Mouse (Mus musculus) heart, postnatal 0 days (tissue): Measurements from ENCODE around the gene Bphl. TPM values are rescaled to one million over a fixed set of nuclear protein-coding genes. Genes with fewer than 3 reads are reported as not detected.

Experiments
- ATAC-seq: fragments of 200-750 bp; cut with Nextera tagmentation; 2 replicates; pipeline ENCODE4 v1.8.0; 2017; ENCODE audit warnings: low read depth, moderate number of reproducible peaks, moderate library complexity; ENCODE audit not compliant: insufficient read depth
- DNase-seq: peaks from one replicate; pipeline ENCODE4 v3.0.0-alpha.2; 2016; ENCODE audit warnings: low spot score
- H3K27ac ChIP-seq: fragments of 300-500 bp; sonication (generic); 2 replicates; pipeline ENCODE4 v1.5.1; 2014; ENCODE audit warnings: low read depth, mild to moderate bottlenecking
- H3K27me3 ChIP-seq: fragments of 300-500 bp; sonication (generic); 2 replicates; pipeline ENCODE4 v1.6.1; 2014; ENCODE audit warnings: low read length, mixed read lengths; ENCODE audit not compliant: control insufficient read depth, insufficient read depth
- H3K36me3 ChIP-seq: fragments of 300-500 bp; sonication (generic); replicated peaks from 2 replicates; pipeline ENCODE4 v1.6.1; 2014; ENCODE audit warnings: low read length, mixed read lengths; ENCODE audit not compliant: control insufficient read depth, insufficient read depth
- H3K4me1 ChIP-seq: fragments of 300-500 bp; sonication (generic); 2 replicates; pipeline ENCODE4 v1.6.1; 2014; ENCODE audit warnings: antibody characterized with exemption; ENCODE audit not compliant: control insufficient read depth, insufficient read depth
- H3K4me2 ChIP-seq: fragments of 300-500 bp; sonication (generic); 2 replicates; pipeline ENCODE4 v1.6.1; 2014; ENCODE audit warnings: low read depth, mild to moderate bottlenecking, low read length, moderate library complexity
- H3K4me3 ChIP-seq: fragments of 300-500 bp; sonication (generic); 2 replicates; pipeline ENCODE4 v1.5.1; 2014; ENCODE audit warnings: low read depth, low read length
- H3K9ac ChIP-seq: fragments of 300-500 bp; sonication (generic); replicated peaks from 2 replicates; pipeline ENCODE4 v1.6.1; 2014; ENCODE audit warnings: low read depth, low read length, mixed read lengths
- H3K9me3 ChIP-seq: fragments of 300-500 bp; sonication (generic); replicated peaks from 2 replicates; pipeline ENCODE4 v1.6.1; 2016; ENCODE audit warnings: low read length; ENCODE audit not compliant: control insufficient read depth
- CTCF ChIP-seq: IDR thresholded peaks from 2 replicates; pipeline ENCODE4 v1.5.1; 2016; ENCODE audit warnings: antibody characterized with exemption, control low read depth, low read depth
- EP300 ChIP-seq: IDR thresholded peaks from 2 replicates; pipeline ENCODE4 v1.6.1; 2016; ENCODE audit warnings: antibody characterized with exemption, low read depth
- WGBS: fragments of 180-500 bp; shearing (Covaris S2); extraction: QIAGEN DNeasy Blood & Tissue Kit; methylation state at CpG from one replicate; pipeline ENCODE4 v1.1.7; 2014; 5-methylcytosine and 5-hydroxymethylcytosine counted together
- polyA plus RNA-seq: library from polyadenylated mRNA; unstranded; fragments of >200 nt; fragmentation: Nextera tagmentation; extraction: Ambion mirVana; gene quantifications from 2 replicates; pipeline ENCODE4 v1.2.1, GENCODE M21; 2015
- total RNA-seq: library from RNA; depleted of rRNA; stranded (reverse); fragments of >200 nt; gene quantifications from 2 replicates; pipeline ENCODE4 v1.2.3, GENCODE M21; 2014; ENCODE audit warnings: low replicate concordance; rRNA removed

The Bphl gene
- 57.1 and 64.2 TPM in 2 replicates for total RNA-seq
- 53.2 and 58.9 TPM in 2 replicates for polyA plus RNA-seq

DNA sequence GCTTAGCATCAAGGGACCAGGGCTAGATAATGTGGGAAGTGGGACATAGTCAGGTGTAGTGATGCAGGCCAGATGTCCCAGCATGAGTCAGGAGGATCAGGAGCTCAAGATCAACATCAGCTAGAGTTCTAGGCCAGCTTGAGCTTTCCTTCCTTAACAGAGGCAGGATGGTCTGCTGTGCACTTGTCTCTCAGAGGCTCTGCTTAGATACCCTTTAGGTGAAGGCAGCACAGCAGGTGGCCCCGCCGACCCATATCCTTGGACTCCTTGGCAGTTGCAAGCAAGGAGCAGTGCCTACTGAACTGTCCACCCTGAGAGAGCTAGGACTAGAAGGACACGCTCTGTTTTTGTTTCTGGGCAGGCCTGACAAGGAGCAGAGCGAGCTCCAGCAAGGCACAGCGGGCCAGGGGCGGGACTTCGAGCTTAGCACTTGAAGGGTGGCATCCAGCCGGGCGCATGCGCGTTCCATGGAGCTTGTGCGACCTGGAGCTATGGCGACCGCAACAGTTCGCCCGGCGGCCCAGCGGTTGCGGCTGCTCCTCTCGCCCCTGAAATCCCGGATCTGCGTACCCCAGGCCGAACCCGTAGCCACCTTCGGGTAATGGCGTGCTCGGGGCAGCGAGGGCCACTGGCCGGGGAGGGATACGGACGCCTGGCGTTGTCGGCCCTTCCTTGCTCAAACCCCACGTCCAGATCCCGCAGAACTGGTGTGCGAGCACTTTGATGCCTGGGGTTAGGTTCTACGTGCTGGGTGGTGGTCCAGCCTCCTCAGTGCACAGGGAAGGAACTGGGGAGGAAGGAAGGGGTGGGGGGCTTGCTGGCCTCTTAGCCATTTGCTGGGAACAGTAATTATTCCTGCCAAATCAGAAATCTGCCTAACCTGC is at the start of gene Bphl:
Bphl (plus strand) TSS at position 426 of the 884 bp plus-strand sequence.
- TF ChIP-seq EP300 (no peak), CTCF (no peak)
- peak within 1 kb of the TSS; percentile 91 for H3K9ac ChIP-seq
- H3K27me3 ChIP-seq = no peaks in the 10 kb centered on the region
- ATAC-seq = peak; percentile 95
- no peaks in the 10 kb centered on the region for H3K9me3 ChIP-seq
- H3K36me3 ChIP-seq = peaks cover 22% of the 10 kb centered on the region
- peak within 1 kb of the TSS; percentile 87 for H3K4me3 ChIP-seq
- peak within 1 kb of the TSS; percentile 84 for H3K27ac ChIP-seq
- under 1% methylated on average over 36 of the region's 37 CpGs for WGBS
- H3K4me2 ChIP-seq = peak within 1 kb of the TSS; percentile 81
- DNase-seq = peak; percentile 90
- peaks cover 8% of the 10 kb centered on the region; the same call in 1 of the 2 replicates for H3K4me1 ChIP-seq

DNA sequence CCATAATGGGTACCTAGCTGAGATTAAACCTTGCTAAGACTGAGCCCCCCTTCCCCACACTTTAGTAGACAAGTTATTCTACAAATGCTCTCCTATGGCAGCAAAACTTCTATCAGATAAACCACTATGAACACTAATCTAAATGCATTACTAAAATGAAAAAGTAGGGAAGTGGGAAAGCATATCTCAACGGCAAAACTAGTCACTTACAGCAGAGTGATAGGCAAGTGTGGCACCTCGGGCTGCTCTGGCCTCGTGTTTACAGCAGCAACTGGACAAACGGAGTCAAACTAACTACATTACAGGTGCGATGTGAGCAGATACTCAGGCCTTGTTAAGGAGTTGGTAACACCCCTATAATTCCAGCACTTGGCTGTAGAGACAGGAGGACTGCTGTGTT is 47.8 kb upstream of the Bphl start:
- Histone ChIP-seq H3K27ac (no peak overlapping the region), H3K4me2 (no peak overlapping the region), H3K4me1 (no peaks in the 10 kb centered on the region), H3K27me3 (no peaks in the 10 kb centered on the region), H3K36me3 (peaks cover 30% of the 10 kb centered on the region), H3K9me3 (no peaks in the 10 kb centered on the region), H3K9ac (no peak overlapping the region), H3K4me3 (no peak overlapping the region)
- no peak for DNase-seq
- ATAC-seq = no peak
- WGBS = 75% methylated on average over 5 of the region's 5 CpGs
- no peak for TF ChIP-seq EP300
- no peak for TF ChIP-seq CTCF

DNA sequence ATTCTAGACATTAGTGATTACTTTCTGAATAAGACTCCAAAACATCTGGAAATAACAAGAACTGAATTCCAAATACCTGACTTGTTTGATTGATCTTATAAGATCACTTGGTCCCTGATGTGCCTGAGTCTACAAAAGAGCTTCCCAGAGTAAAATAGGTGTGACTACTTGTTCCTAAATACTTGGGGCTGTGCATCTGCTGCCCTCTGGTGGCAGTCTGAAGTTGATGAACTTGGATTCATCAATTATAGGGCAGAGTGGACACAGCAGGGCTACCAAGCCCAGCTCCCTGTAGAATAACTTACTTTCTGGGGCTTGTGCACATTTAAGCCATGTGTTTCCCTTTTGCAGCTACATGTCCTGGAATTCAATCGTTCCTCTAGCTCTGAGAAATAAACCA is 42.2 kb upstream of the Bphl start:
- no peaks in the 10 kb centered on the region for H3K27me3 ChIP-seq
- WGBS = 21% methylated on average over 1 of the region's 1 CpGs
- no peak overlapping the region for H3K4me2 ChIP-seq
- no peak overlapping the region for H3K4me3 ChIP-seq
- TF ChIP-seq EP300 = no peak
- peak; percentile 88 for TF ChIP-seq CTCF
- H3K9me3 ChIP-seq = no peaks in the 10 kb centered on the region
- no peak overlapping the region for H3K27ac ChIP-seq
- no peaks in the 10 kb centered on the region for H3K36me3 ChIP-seq
- DNase-seq (peak; percentile 65), ATAC-seq (no peak)
- H3K4me1 ChIP-seq = no peaks in the 10 kb centered on the region
- no peak overlapping the region for H3K9ac ChIP-seq

DNA sequence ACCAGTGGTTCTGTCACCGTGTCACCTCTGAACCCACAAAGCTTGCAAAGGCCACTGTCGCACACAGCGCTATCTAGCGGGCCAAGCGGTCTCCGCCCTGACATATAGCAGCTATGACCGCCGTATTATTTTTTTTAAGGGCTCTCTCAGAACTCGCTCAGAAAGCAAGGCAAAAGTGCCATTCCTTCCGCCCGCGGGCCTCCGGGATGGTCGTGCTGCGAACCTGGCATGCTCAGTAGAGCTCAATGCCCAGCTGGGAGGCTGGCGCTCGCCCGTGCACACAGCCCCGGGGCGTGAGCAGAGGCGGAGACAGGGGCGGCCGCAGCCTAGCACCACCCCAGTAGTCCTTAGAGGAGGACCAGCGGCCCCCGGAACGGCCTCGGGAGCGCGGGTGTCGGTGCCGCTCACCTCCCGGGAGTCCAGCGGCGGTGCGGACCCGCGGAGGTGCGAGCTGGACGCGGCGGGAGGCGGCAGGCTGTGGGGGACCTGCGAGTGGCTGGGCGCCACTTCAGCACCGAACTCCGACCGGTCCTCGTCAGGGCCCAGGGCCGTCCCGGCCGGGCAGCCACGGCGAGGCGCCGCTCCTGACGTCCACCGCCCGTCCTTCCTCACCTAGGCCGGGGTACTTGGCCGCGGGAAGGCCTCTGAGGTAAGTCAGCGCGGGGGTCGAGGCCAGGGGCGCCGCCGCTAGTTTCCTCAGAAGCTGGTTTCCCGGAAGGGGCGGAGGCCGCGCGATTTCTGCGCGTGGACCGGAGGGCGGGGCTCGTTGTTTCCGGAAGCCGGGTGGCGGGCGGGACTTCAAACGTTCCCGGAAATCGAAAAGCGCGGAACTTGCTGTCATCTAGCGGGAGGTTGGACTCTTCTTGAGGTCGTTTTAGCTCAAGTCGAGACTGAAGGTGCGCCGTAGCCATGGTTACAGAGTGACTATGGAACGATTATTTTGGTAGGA is 35.1 kb upstream of the Bphl start, which contains the start of the genes Ripk1 and Serpinb6a:
Ripk1 (plus strand) TSS at position 306 of the 949 bp plus-strand sequence.
Serpinb6a (minus strand) TSS at position 737 of the 949 bp plus-strand sequence.
- DNase-seq (peak; percentile 84), ATAC-seq (peak; percentile 98)
- WGBS = under 1% methylated on average over 92 of the region's 92 CpGs
- peak within 1 kb of the TSS; percentile 86 for H3K4me2 ChIP-seq
- no peaks in the 10 kb centered on the region for H3K9me3 ChIP-seq
- peak within 1 kb of the TSS; percentile 93 for H3K4me3 ChIP-seq
- peak within 1 kb of the TSS; percentile 91 for H3K27ac ChIP-seq
- peaks cover 11% of the 10 kb centered on the region for H3K4me1 ChIP-seq
- TF ChIP-seq CTCF (peak; percentile 46), EP300 (no peak; the same call in 1 of the 2 replicates)
- H3K9ac ChIP-seq = peak within 1 kb of the TSS; percentile 85
- H3K27me3 ChIP-seq = no peaks in the 10 kb centered on the region
- H3K36me3 ChIP-seq = no peaks in the 10 kb centered on the region

DNA sequence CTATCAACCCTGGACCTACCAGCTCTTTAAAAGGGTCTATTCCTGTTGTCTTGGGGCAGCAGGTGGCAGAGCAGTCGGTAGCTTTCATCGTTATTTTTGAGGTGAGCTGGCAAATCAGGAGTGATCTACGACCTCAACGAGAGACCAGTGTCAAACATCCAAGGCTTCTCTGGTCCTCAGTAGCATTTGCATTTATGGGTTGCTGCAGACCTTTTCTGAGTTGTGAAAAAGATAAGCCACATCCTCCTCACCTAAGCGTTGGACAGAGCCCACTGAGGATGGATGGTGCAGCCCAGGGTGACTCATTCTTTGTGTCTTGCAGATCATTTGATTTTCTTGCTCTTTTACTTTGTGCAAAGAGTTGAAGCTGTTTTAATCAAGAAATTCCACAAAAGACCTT is 34.3 kb upstream of the Bphl start:
- TF ChIP-seq CTCF (no peak), EP300 (no peak)
- no peaks in the 10 kb centered on the region for H3K36me3 ChIP-seq
- H3K27ac ChIP-seq = 0 out of 2 replicates have a peak overlapping the region, but pooled peaks have one; percentile 26
- WGBS = 1% methylated on average over 5 of the region's 5 CpGs
- ATAC-seq (no peak), DNase-seq (no peak)
- peak overlapping the region; percentile 85 for H3K9ac ChIP-seq
- H3K4me2 ChIP-seq = peak overlapping the region; percentile 86
- peak overlapping the region; percentile 93 for H3K4me3 ChIP-seq
- no peaks in the 10 kb centered on the region for H3K9me3 ChIP-seq
- peaks cover 11% of the 10 kb centered on the region for H3K4me1 ChIP-seq
- no peaks in the 10 kb centered on the region for H3K27me3 ChIP-seq
